Mouse (Mus musculus): ENCODE measurements at regions not wholly inside any gene's neighbourhood (a gene's known extent, or its start where the extent isn't known, plus 50 kb on each side); places are given as distances from the start of the nearest gene placed in this dataset.

GRCm38 (mm10) chr3:149174689-149175390 is 184.5 kb upstream of the Adgrl2 start:
- no peaks in the 10 kb centered on the region for H3K27me3 ChIP-seq (ENCODE audit: control insufficient read depth, insufficient read depth, low read length)
- no peaks in the 10 kb centered on the region; the same call in 1 of the 2 replicates for H3K4me1 ChIP-seq (ENCODE audit: control insufficient read depth, insufficient read depth, low read length)
- TF ChIP-seq CTCF (IDR thresholded peaks at IDR 0.05; ENCODE audit: borderline replicate concordance, insufficient read depth, low read depth, low read length) (no peak), POLR2A (IDR thresholded peaks at IDR 0.05; ENCODE audit: borderline replicate concordance, insufficient read depth, low read length) (no peak)
- no peak overlapping the region for H3K27ac ChIP-seq (ENCODE audit: insufficient read depth, low read length)
- WGBS, result 49% methylated on average over 11 of the region's 11 CpGs
- no peak for DNase-seq
- H3K4me3 ChIP-seq (replicated peaks; ENCODE audit: insufficient read depth, low read depth, low read length), result no peak overlapping the region

- 54% methylated on average over 10 of the region's 10 CpGs for WGBS
- Histone ChIP-seq H3K4me3 (replicated peaks; ENCODE audit: insufficient read depth, low read depth, low read length) (no peak overlapping the region), H3K27ac (ENCODE audit: insufficient read depth, low read length) (no peak overlapping the region), H3K4me1 (ENCODE audit: control insufficient read depth, insufficient read depth, low read length) (no peaks in the 10 kb centered on the region; the same call in 1 of the 2 replicates), H3K27me3 (ENCODE audit: control insufficient read depth, insufficient read depth, low read length) (no peaks in the 10 kb centered on the region)
- no peak for TF ChIP-seq POLR2A (IDR thresholded peaks at IDR 0.05; ENCODE audit: borderline replicate concordance, insufficient read depth, low read length)
- TF ChIP-seq CTCF (IDR thresholded peaks at IDR 0.05; ENCODE audit: borderline replicate concordance, insufficient read depth, low read depth, low read length), result no peak
- no peak for DNase-seq
Observed at GRCm38 (mm10) chr3:149173537-149173936, 183.2 kb upstream of the Adgrl2 start.

GRCm38 (mm10) chr3:149171766-149172165 is 181.4 kb upstream of the Adgrl2 start:
- H3K4me3 ChIP-seq (replicated peaks; ENCODE audit: insufficient read depth, low read depth, low read length), result no peak overlapping the region
- no peak overlapping the region for H3K27ac ChIP-seq (ENCODE audit: insufficient read depth, low read length)
- TF ChIP-seq CTCF (IDR thresholded peaks at IDR 0.05; ENCODE audit: borderline replicate concordance, insufficient read depth, low read depth, low read length), result no peak
- TF ChIP-seq POLR2A (IDR thresholded peaks at IDR 0.05; ENCODE audit: borderline replicate concordance, insufficient read depth, low read length), result no peak
- no peaks in the 10 kb centered on the region; the same call in 1 of the 2 replicates for H3K4me1 ChIP-seq (ENCODE audit: control insufficient read depth, insufficient read depth, low read length)
- DNase-seq, result no peak
- 91% methylated on average over 4 of the region's 4 CpGs for WGBS
- no peaks in the 10 kb centered on the region for H3K27me3 ChIP-seq (ENCODE audit: control insufficient read depth, insufficient read depth, low read length)

GRCm38 (mm10) chr3:149170191-149170590 is 179.8 kb upstream of the Adgrl2 start:
- Histone ChIP-seq H3K27ac (ENCODE audit: insufficient read depth, low read length) (no peak overlapping the region), H3K27me3 (ENCODE audit: control insufficient read depth, insufficient read depth, low read length) (no peaks in the 10 kb centered on the region), H3K4me1 (ENCODE audit: control insufficient read depth, insufficient read depth, low read length) (no peaks in the 10 kb centered on the region), H3K4me3 (replicated peaks; ENCODE audit: insufficient read depth, low read depth, low read length) (no peak overlapping the region)
- no peak for DNase-seq
- 84% methylated on average over 7 of the region's 7 CpGs for WGBS
- TF ChIP-seq CTCF (IDR thresholded peaks at IDR 0.05; ENCODE audit: borderline replicate concordance, insufficient read depth, low read depth, low read length) (no peak), POLR2A (IDR thresholded peaks at IDR 0.05; ENCODE audit: borderline replicate concordance, insufficient read depth, low read length) (no peak)

GRCm38 (mm10) chr3:149169442-149169841 is 179.1 kb upstream of the Adgrl2 start:
- TF ChIP-seq CTCF (IDR thresholded peaks at IDR 0.05; ENCODE audit: borderline replicate concordance, insufficient read depth, low read depth, low read length) (no peak), POLR2A (IDR thresholded peaks at IDR 0.05; ENCODE audit: borderline replicate concordance, insufficient read depth, low read length) (no peak)
- 81% methylated on average over 12 of the region's 12 CpGs for WGBS
- Histone ChIP-seq H3K4me3 (replicated peaks; ENCODE audit: insufficient read depth, low read depth, low read length) (no peak overlapping the region), H3K27me3 (ENCODE audit: control insufficient read depth, insufficient read depth, low read length) (no peaks in the 10 kb centered on the region), H3K4me1 (ENCODE audit: control insufficient read depth, insufficient read depth, low read length) (no peaks in the 10 kb centered on the region), H3K27ac (ENCODE audit: insufficient read depth, low read length) (no peak overlapping the region)
- DNase-seq, result no peak

- no peak for DNase-seq
- Histone ChIP-seq H3K27ac (ENCODE audit: insufficient read depth, low read length) (no peak overlapping the region), H3K4me3 (replicated peaks; ENCODE audit: insufficient read depth, low read depth, low read length) (no peak overlapping the region), H3K4me1 (ENCODE audit: control insufficient read depth, insufficient read depth, low read length) (no peaks in the 10 kb centered on the region), H3K27me3 (ENCODE audit: control insufficient read depth, insufficient read depth, low read length) (no peaks in the 10 kb centered on the region)
- TF ChIP-seq CTCF (IDR thresholded peaks at IDR 0.05; ENCODE audit: borderline replicate concordance, insufficient read depth, low read depth, low read length) (no peak), POLR2A (IDR thresholded peaks at IDR 0.05; ENCODE audit: borderline replicate concordance, insufficient read depth, low read length) (no peak)
- whole genome bisulfite sequencing, result 81% methylated on average over 3 of the region's 3 CpGs
Observed at GRCm38 (mm10) chr3:149167997-149168396, 177.6 kb upstream of the Adgrl2 start.

GRCm38 (mm10) chr3:149164804-149165203 is 174.4 kb upstream of the Adgrl2 start:
- Histone ChIP-seq H3K27me3 (ENCODE audit: control insufficient read depth, insufficient read depth, low read length) (no peaks in the 10 kb centered on the region), H3K4me1 (ENCODE audit: control insufficient read depth, insufficient read depth, low read length) (no peaks in the 10 kb centered on the region), H3K27ac (ENCODE audit: insufficient read depth, low read length) (no peak overlapping the region), H3K4me3 (replicated peaks; ENCODE audit: insufficient read depth, low read depth, low read length) (no peak overlapping the region)
- WGBS, result 97% methylated on average over 4 of the region's 4 CpGs
- TF ChIP-seq POLR2A (IDR thresholded peaks at IDR 0.05; ENCODE audit: borderline replicate concordance, insufficient read depth, low read length) (no peak), CTCF (IDR thresholded peaks at IDR 0.05; ENCODE audit: borderline replicate concordance, insufficient read depth, low read depth, low read length) (no peak)
- no peak for DNase-seq

GRCm38 (mm10) chr3:149163591-149163990 is 173.2 kb upstream of the Adgrl2 start:
- DNase-seq, result no peak
- Histone ChIP-seq H3K27me3 (ENCODE audit: control insufficient read depth, insufficient read depth, low read length) (no peaks in the 10 kb centered on the region), H3K27ac (ENCODE audit: insufficient read depth, low read length) (no peak overlapping the region), H3K4me3 (replicated peaks; ENCODE audit: insufficient read depth, low read depth, low read length) (no peak overlapping the region), H3K4me1 (ENCODE audit: control insufficient read depth, insufficient read depth, low read length) (no peaks in the 10 kb centered on the region)
- TF ChIP-seq CTCF (IDR thresholded peaks at IDR 0.05; ENCODE audit: borderline replicate concordance, insufficient read depth, low read depth, low read length), result no peak
- 89% methylated on average over 6 of the region's 6 CpGs for WGBS
